Mouse (Mus musculus) midbrain, embryonic 16.5 days (tissue): ENCODE data around the gene Pkd1l3. TPM values are rescaled to one million over a fixed set of nuclear protein-coding genes. Genes with fewer than 3 reads are reported as not detected.
A peak's percentile ranks its signal among the peaks of the same experiment; 100 is the strongest.

Experiments used
- ATAC-seq: fragments of 200-750 bp; cut with Nextera tagmentation; 2 replicates; pipeline ENCODE4 v1.8.0; 2017; ENCODE audit warnings: moderate TSS enrichment
- H3K27ac ChIP-seq: fragments of 300-500 bp; sonication (generic); 2 replicates; pipeline ENCODE4 v1.5.1; 2014; ENCODE audit warnings: mild to moderate bottlenecking, low read length, mixed read lengths
- H3K27me3 ChIP-seq: fragments of 300-500 bp; sonication (generic); 2 replicates; pipeline ENCODE4 v1.6.1; 2014; ENCODE audit warnings: low read depth, low read length, mixed read lengths; ENCODE audit not compliant: control insufficient read depth, insufficient read depth
- H3K36me3 ChIP-seq: fragments of 300-500 bp; sonication (generic); 2 replicates; pipeline ENCODE4 v1.6.1; 2014; ENCODE audit warnings: mild to moderate bottlenecking, low read length, moderate library complexity, mixed read lengths; ENCODE audit not compliant: control insufficient read depth, insufficient read depth
- H3K4me1 ChIP-seq: fragments of 300-500 bp; sonication (generic); 2 replicates; pipeline ENCODE4 v1.6.1; 2014; ENCODE audit warnings: mild to moderate bottlenecking, low read length, mixed read lengths; ENCODE audit not compliant: control insufficient read depth, insufficient read depth
- H3K4me2 ChIP-seq: fragments of 300-500 bp; sonication (generic); 2 replicates; pipeline ENCODE4 v1.6.1; 2014; ENCODE audit warnings: mild to moderate bottlenecking, low read length, mixed read lengths
- H3K4me3 ChIP-seq: fragments of 300-500 bp; sonication (generic); 2 replicates; pipeline ENCODE4 v1.5.1; 2014; ENCODE audit warnings: low read depth, mild to moderate bottlenecking, low read length, moderate library complexity, mixed read lengths
- H3K9ac ChIP-seq: fragments of 300-500 bp; sonication (generic); 2 replicates; pipeline ENCODE4 v1.6.1; 2014; ENCODE audit warnings: low read depth, low read length, mixed read lengths
- H3K9me3 ChIP-seq: fragments of 300-500 bp; sonication (generic); replicated peaks from 2 replicates; pipeline ENCODE4 v1.6.1; 2014; ENCODE audit warnings: mild to moderate bottlenecking, low read length, mixed read lengths; ENCODE audit not compliant: control insufficient read depth, poor library complexity, severe bottlenecking
- WGBS: fragments of 180-500 bp; shearing (Covaris S2); extraction: QIAGEN DNeasy Blood & Tissue Kit; methylation state at CpG from one replicate; pipeline ENCODE4 v1.1.7; 2014; 5-methylcytosine and 5-hydroxymethylcytosine counted together
- polyA plus RNA-seq: library from polyadenylated mRNA; unstranded; fragments of >200 nt; fragmentation: Nextera tagmentation; extraction: Ambion mirVana; gene quantifications from 2 replicates; pipeline ENCODE4 v1.2.1, GENCODE M21; 2015

Pkd1l3 gene
- 0.20 and 0.52 TPM in 2 replicates for polyA plus RNA-seq

GRCm38 (mm10) chr8:109614243-109615210, at the start of gene Pkd1l3:
TSS of gene Pkd1l3 (plus strand) at chr8:109614517.
- no peaks in the 10 kb centered on the region for H3K9me3 ChIP-seq
- no peaks in the 10 kb centered on the region; the same call in 1 of the 2 replicates for H3K4me1 ChIP-seq
- peak within 1 kb of the TSS; percentile 4; the same call in 1 of the 2 replicates for H3K4me2 ChIP-seq
- ATAC-seq, result no peak
- no peak within 1 kb of the TSS for H3K9ac ChIP-seq
- H3K4me3 ChIP-seq, result no peak within 1 kb of the TSS
- WGBS, result 62% methylated on average over 27 of the region's 27 CpGs
- no peaks in the 10 kb centered on the region for H3K27me3 ChIP-seq
- no peak within 1 kb of the TSS for H3K27ac ChIP-seq
- H3K36me3 ChIP-seq, result no peaks in the 10 kb centered on the region

- 5% methylated on average over 10 of the region's 10 CpGs for WGBS
- peak overlapping the region; percentile 87 for H3K27ac ChIP-seq
Observed at GRCm38 (mm10) chr8:109564766-109565165, 49.6 kb upstream of the Pkd1l3 start.

GRCm38 (mm10) chr8:109565498-109566333, 48.6 kb upstream of the Pkd1l3 start, which contains the start of the genes Dhx38 and Txnl4b:
TSS of gene Dhx38 (minus strand) at chr8:109565861.
TSS of gene Txnl4b (plus strand) at chr8:109565892.
- Histone ChIP-seq H3K27me3 (no peaks in the 10 kb centered on the region), H3K36me3 (peaks cover 12% of the 10 kb centered on the region), H3K4me2 (peak within 1 kb of the TSS; percentile 91), H3K27ac (peak within 1 kb of the TSS; percentile 87), H3K4me3 (peak within 1 kb of the TSS; percentile 73), H3K9me3 (no peaks in the 10 kb centered on the region), H3K4me1 (peaks cover 15% of the 10 kb centered on the region), H3K9ac (peak within 1 kb of the TSS; percentile 81)
- peak; percentile 99 for ATAC-seq
- under 1% methylated on average over 52 of the region's 52 CpGs for WGBS

More at GRCm38 (mm10) chr8:109564766-109565165, 49.6 kb upstream of the Pkd1l3 start:
- no peak for ATAC-seq
- Histone ChIP-seq H3K4me1 (peaks cover 15% of the 10 kb centered on the region), H3K27me3 (no peaks in the 10 kb centered on the region), H3K9ac (peak overlapping the region; percentile 81), H3K4me3 (peak overlapping the region; percentile 73), H3K9me3 (no peaks in the 10 kb centered on the region), H3K36me3 (peaks cover 19% of the 10 kb centered on the region), H3K4me2 (peak overlapping the region; percentile 91)

GRCm38 (mm10) chr8:109571139-109571538, 43.2 kb upstream of the Pkd1l3 start:
- Histone ChIP-seq H3K9ac (no peak overlapping the region), H3K4me3 (no peak overlapping the region), H3K4me1 (peaks cover 5% of the 10 kb centered on the region; the same call in 1 of the 2 replicates), H3K9me3 (no peaks in the 10 kb centered on the region), H3K36me3 (no peaks in the 10 kb centered on the region; the same call in none of the 2 replicates), H3K27ac (no peak overlapping the region), H3K4me2 (no peak overlapping the region), H3K27me3 (no peaks in the 10 kb centered on the region)
- no peak for ATAC-seq
- 94% methylated on average over 12 of the region's 12 CpGs for WGBS

- Histone ChIP-seq H3K27ac (no peak overlapping the region), H3K4me3 (no peak overlapping the region), H3K4me2 (no peak overlapping the region), H3K9me3 (no peaks in the 10 kb centered on the region), H3K4me1 (no peaks in the 10 kb centered on the region), H3K36me3 (no peaks in the 10 kb centered on the region), H3K27me3 (no peaks in the 10 kb centered on the region), H3K9ac (no peak overlapping the region)
- WGBS, result 74% methylated on average over 4 of the region's 4 CpGs
- ATAC-seq, result no peak
Observed at GRCm38 (mm10) chr8:109576311-109576710, 38.0 kb upstream of the Pkd1l3 start.

- no peak within 1 kb of the TSS for H3K9ac ChIP-seq
- H3K4me3 ChIP-seq, result no peak within 1 kb of the TSS
- H3K4me1 ChIP-seq, result no peaks in the 10 kb centered on the region
- ATAC-seq, result no peak
- H3K36me3 ChIP-seq, result no peaks in the 10 kb centered on the region
- H3K9me3 ChIP-seq, result no peaks in the 10 kb centered on the region
- H3K4me2 ChIP-seq, result no peak within 1 kb of the TSS
- 70% methylated on average over 8 of the region's 8 CpGs for WGBS
- no peaks in the 10 kb centered on the region for H3K27me3 ChIP-seq
- no peak within 1 kb of the TSS for H3K27ac ChIP-seq
Observed at GRCm38 (mm10) chr8:109578900-109579301, 35.4 kb upstream of the Pkd1l3 start, which contains the start of gene Hp. TSS of gene Hp (minus strand) at chr8:109579172.

GRCm38 (mm10) chr8:109584293-109584692, 30.0 kb upstream of the Pkd1l3 start:
- ATAC-seq, result no peak
- 88% methylated on average over 4 of the region's 4 CpGs for WGBS
- H3K27me3 ChIP-seq, result no peaks in the 10 kb centered on the region

GRCm38 (mm10) chr8:109584830-109585229, 29.5 kb upstream of the Pkd1l3 start:
- H3K9ac ChIP-seq, result no peak overlapping the region
- no peaks in the 10 kb centered on the region for H3K27me3 ChIP-seq
- no peaks in the 10 kb centered on the region for H3K36me3 ChIP-seq
- no peak for ATAC-seq
- no peak overlapping the region for H3K4me2 ChIP-seq
- no peaks in the 10 kb centered on the region for H3K9me3 ChIP-seq
- H3K4me1 ChIP-seq, result no peaks in the 10 kb centered on the region
- H3K4me3 ChIP-seq, result no peak overlapping the region
- 86% methylated on average over 3 of the region's 3 CpGs for WGBS
- H3K27ac ChIP-seq, result no peak overlapping the region

More at GRCm38 (mm10) chr8:109584293-109584692, 30.0 kb upstream of the Pkd1l3 start:
- no peak overlapping the region for H3K9ac ChIP-seq
- H3K9me3 ChIP-seq, result no peaks in the 10 kb centered on the region
- H3K4me3 ChIP-seq, result no peak overlapping the region
- no peak overlapping the region for H3K27ac ChIP-seq
- H3K4me2 ChIP-seq, result no peak overlapping the region
- H3K36me3 ChIP-seq, result no peaks in the 10 kb centered on the region
- H3K4me1 ChIP-seq, result no peaks in the 10 kb centered on the region
